Mouse (Mus musculus): ENCODE measurements at regions not wholly inside any gene's neighbourhood (a gene's known extent, or its start where the extent isn't known, plus 50 kb on each side); places are given as distances from the start of the nearest gene placed in this dataset.

DNA sequence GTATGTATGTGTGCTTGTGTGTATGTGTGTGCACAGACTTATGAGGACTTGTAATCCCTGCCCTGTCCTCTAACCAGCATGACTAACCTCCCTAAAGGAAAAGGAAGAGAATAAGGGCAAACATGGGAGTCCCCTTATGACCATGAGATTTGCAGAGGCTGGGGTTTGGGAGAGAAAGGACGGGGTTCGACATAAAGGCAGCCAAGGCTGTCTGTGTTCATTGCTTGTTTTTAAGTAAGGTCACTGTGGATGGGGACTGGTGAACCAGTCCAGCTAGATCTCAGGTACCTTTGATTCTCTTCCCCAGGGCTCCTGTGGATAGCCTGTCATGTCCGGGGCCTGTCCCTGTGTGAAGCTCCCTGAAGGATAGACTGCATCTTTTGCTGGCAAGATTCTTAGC is 55.6 kb downstream of the Irf2bp2 start:
- no peaks in the 10 kb centered on the region for H3K27me3 ChIP-seq (ENCODE audit: control insufficient read depth, insufficient read depth, low read length)
- no peaks in the 10 kb centered on the region for H3K36me3 ChIP-seq (ENCODE audit: control insufficient read depth, insufficient read depth, low read length)
- DNase-seq (ENCODE audit: low read depth in 1 of 2, low spot score in 2 of 2): no peak
- no peaks in the 10 kb centered on the region for H3K4me1 ChIP-seq (ENCODE audit: control insufficient read depth, insufficient read depth, insufficient read length)
- H3K27ac ChIP-seq (ENCODE audit: insufficient read depth, low read length): no peak overlapping the region
- WGBS: 89% methylated on average over 3 of the region's 3 CpGs
- H3K4me3 ChIP-seq (ENCODE audit: extremely low read depth, insufficient read depth, insufficient read length): no peak overlapping the region
- TF ChIP-seq CTCF (IDR thresholded peaks at IDR 0.05; ENCODE audit: extremely low read depth, insufficient read depth, insufficient read length, insufficient replicate concordance) (no peak), POLR2A (IDR thresholded peaks at IDR 0.05; ENCODE audit: low read depth, low read length) (no peak)

DNA sequence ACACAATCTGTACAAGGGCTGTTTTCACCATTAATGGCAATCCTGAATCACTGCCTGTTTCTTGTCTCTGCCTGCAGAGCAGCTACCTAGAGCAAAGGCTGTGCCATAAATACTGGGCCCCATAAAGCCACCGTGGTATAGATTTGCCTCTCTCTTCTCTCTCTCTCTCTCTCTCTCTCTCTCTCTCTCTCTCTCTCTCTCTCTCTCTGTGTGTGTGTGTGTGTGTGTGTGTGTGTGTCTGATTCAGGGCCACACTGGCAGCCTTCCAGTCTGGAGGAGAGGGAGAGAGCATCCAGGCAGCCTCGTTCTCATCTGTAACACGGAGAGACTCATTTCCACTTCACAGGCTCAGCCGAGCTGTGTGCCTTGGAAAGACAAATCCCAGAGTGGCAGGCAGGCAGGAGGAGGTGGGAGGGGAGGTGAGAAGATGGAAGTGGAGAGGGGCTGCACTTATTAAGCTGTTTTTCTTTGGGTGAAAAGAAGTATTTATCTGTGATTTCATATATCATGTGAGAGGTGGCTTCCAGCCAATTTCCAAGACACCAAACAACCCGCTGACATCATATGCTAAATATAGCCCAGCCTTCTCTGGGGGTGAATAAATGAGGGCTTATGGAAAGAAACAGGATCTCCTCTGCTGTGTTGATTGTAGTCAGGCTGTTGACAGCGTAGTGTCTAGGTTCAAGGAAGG is 56.7 kb downstream of the Irf2bp2 start:
- Histone ChIP-seq H3K27me3 (ENCODE audit: control insufficient read depth, insufficient read depth, low read length) (no peaks in the 10 kb centered on the region), H3K4me1 (ENCODE audit: control insufficient read depth, insufficient read depth, insufficient read length) (no peaks in the 10 kb centered on the region), H3K27ac (ENCODE audit: insufficient read depth, low read length) (no peak overlapping the region), H3K36me3 (ENCODE audit: control insufficient read depth, insufficient read depth, low read length) (no peaks in the 10 kb centered on the region), H3K4me3 (ENCODE audit: extremely low read depth, insufficient read depth, insufficient read length) (no peak overlapping the region)
- WGBS: 65% methylated on average over 6 of the region's 6 CpGs
- no peak for DNase-seq (ENCODE audit: low read depth in 1 of 2, low spot score in 2 of 2)
- TF ChIP-seq CTCF (IDR thresholded peaks at IDR 0.05; ENCODE audit: extremely low read depth, insufficient read depth, insufficient read length, insufficient replicate concordance): no peak
- TF ChIP-seq POLR2A (IDR thresholded peaks at IDR 0.05; ENCODE audit: low read depth, low read length): no peak

DNA sequence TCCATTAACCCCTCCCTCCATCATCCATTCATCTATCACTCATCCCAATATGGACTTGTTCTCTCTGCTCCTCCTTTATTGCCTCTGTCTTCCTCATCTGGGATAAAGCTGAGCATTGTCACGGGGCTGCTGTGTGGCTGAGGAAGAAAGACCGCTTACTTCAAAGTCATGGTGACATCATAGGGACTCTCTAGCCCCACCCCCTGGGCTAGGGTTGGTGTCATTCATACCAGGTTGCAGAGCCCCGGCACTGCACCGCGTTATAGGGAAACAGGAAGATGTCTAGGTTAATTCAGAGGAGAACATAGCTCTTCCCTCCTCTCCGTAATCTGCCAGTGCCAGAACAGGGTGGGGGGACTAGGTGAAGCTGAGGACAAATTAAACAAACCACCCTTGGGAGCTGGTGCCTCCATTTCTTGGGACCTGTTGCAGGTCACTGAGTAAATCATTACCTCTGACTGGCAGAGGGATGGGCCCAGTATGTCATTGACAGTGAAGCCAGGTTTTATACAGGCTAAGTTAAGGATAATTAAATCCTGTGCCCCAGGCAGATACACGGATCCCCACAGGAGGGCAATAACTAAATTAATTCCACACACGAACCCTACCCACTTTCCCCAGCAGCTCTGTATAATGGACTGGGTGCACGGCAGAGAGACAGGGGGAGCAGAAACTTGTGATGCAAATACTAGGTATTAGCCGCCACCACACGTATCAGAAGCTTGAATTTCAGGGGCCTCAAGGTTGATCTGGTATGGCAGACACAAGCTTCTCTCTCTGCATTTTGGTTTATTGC is 57.5 kb downstream of the Irf2bp2 start:
- H3K4me3 ChIP-seq (ENCODE audit: extremely low read depth, insufficient read depth, insufficient read length): no peak overlapping the region
- no peaks in the 10 kb centered on the region for H3K4me1 ChIP-seq (ENCODE audit: control insufficient read depth, insufficient read depth, insufficient read length)
- H3K27ac ChIP-seq (ENCODE audit: insufficient read depth, low read length): no peak overlapping the region
- peak in 1 of 2 experiments; percentile 23 for DNase-seq (ENCODE audit: low read depth in 1 of 2, low spot score in 2 of 2)
- 48% methylated on average over 11 of the region's 11 CpGs for WGBS
- H3K27me3 ChIP-seq (ENCODE audit: control insufficient read depth, insufficient read depth, low read length): no peaks in the 10 kb centered on the region
- H3K36me3 ChIP-seq (ENCODE audit: control insufficient read depth, insufficient read depth, low read length): no peaks in the 10 kb centered on the region
- TF ChIP-seq CTCF (IDR thresholded peaks at IDR 0.05; ENCODE audit: extremely low read depth, insufficient read depth, insufficient read length, insufficient replicate concordance) (no peak), POLR2A (IDR thresholded peaks at IDR 0.05; ENCODE audit: low read depth, low read length) (no peak)

DNA sequence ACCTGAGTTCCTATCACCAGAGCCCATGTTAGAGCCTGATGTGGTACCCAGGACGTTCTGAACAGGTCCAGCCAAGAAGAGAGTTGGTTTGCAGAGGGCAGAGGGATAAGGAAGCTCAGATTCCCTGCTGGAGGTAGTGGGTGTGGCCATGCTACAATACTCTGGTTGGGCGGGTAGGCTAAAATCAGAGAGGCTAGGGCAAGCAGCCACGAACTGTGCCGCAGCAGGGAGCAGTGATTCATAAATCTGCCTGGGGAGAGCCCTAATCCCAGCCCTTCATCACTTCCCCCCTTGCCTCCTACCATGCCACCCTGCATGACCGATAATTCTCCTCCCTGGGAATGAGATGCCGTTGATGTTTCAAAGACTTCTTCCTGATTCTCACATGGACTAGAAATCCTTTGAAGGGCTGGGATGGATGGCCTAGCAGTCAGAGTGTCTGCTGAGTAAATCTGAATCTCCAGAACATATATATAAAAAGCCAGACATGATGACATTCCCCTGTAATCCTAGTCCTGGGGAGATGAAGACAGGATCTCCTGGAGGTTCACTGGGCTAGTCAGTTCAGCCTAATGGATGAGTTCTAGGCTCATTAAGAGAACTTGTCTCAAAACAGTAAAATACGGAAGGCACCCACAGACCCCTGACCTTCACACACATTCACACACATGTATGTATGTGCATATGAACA is 57.6 kb upstream of the Tarbp1 start:
- no peaks in the 10 kb centered on the region for H3K27me3 ChIP-seq (ENCODE audit: control insufficient read depth, insufficient read depth, low read length)
- TF ChIP-seq CTCF (IDR thresholded peaks at IDR 0.05; ENCODE audit: extremely low read depth, insufficient read depth, insufficient read length, insufficient replicate concordance) (no peak), POLR2A (IDR thresholded peaks at IDR 0.05; ENCODE audit: low read depth, low read length) (no peak)
- no peak overlapping the region for H3K27ac ChIP-seq (ENCODE audit: insufficient read depth, low read length)
- 80% methylated on average over 7 of the region's 7 CpGs for WGBS
- peaks cover 7% of the 10 kb centered on the region; the same call in 1 of the 2 replicates for H3K4me1 ChIP-seq (ENCODE audit: control insufficient read depth, insufficient read depth, insufficient read length)
- H3K36me3 ChIP-seq (ENCODE audit: control insufficient read depth, insufficient read depth, low read length): no peaks in the 10 kb centered on the region
- no peak for DNase-seq (ENCODE audit: low read depth in 1 of 2, low spot score in 2 of 2)
- H3K4me3 ChIP-seq (ENCODE audit: extremely low read depth, insufficient read depth, insufficient read length): no peak overlapping the region

DNA sequence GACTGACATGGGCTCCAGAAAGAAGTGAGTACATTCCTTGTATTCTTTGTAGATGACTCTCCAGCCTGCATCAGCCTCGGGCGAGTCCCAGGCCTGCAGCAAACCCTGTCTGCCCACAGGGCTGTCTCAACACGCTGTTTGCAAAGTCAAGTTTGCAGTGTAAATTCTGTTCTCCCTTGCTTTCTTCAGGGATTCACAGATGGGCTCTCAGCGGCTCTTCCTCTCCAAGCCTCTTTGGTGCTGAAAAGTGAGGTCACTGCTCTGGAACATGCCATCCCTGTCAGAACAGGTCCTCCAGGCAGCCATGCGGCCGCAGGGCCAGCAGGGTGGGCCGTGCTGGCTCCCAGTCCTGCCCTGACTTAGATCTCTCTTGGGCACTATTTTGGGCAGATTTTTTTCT is 56.6 kb upstream of the Tarbp1 start:
- Histone ChIP-seq H3K4me3 (ENCODE audit: extremely low read depth, insufficient read depth, insufficient read length) (no peak overlapping the region), H3K27me3 (ENCODE audit: control insufficient read depth, insufficient read depth, low read length) (no peaks in the 10 kb centered on the region), H3K36me3 (ENCODE audit: control insufficient read depth, insufficient read depth, low read length) (no peaks in the 10 kb centered on the region), H3K27ac (ENCODE audit: insufficient read depth, low read length) (no peak overlapping the region), H3K4me1 (ENCODE audit: control insufficient read depth, insufficient read depth, insufficient read length) (peaks cover 7% of the 10 kb centered on the region; the same call in 1 of the 2 replicates)
- no peak for DNase-seq (ENCODE audit: low read depth in 1 of 2, low spot score in 2 of 2)
- 92% methylated on average over 7 of the region's 7 CpGs for WGBS
- TF ChIP-seq POLR2A (IDR thresholded peaks at IDR 0.05; ENCODE audit: low read depth, low read length) (no peak), CTCF (IDR thresholded peaks at IDR 0.05; ENCODE audit: extremely low read depth, insufficient read depth, insufficient read length, insufficient replicate concordance) (no peak)

DNA sequence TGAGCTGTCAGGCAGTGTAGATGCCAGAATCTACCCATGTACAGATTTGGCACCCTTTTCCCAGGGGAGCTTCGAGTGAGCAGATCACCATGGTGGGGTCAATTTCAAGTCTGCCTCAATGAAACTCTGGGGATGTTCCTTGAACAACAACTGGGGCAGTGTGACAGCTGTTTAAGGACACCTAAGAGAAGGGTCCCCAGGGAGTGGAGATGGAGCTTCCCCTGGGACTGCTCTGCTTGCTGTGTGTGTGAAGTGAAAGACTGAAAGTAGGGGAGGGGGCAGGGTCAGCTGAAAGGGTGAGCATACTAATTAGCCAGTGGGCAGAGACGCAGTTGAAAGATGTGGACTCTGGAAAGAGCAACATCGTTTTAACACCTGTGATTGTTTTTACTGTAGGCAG is 54.5 kb upstream of the Tarbp1 start:
- 40% methylated on average over 3 of the region's 3 CpGs for WGBS
- Histone ChIP-seq H3K4me3 (ENCODE audit: extremely low read depth, insufficient read depth, insufficient read length) (no peak overlapping the region), H3K27ac (ENCODE audit: insufficient read depth, low read length) (no peak overlapping the region), H3K4me1 (ENCODE audit: control insufficient read depth, insufficient read depth, insufficient read length) (peaks cover 7% of the 10 kb centered on the region; the same call in 1 of the 2 replicates), H3K36me3 (ENCODE audit: control insufficient read depth, insufficient read depth, low read length) (no peaks in the 10 kb centered on the region), H3K27me3 (ENCODE audit: control insufficient read depth, insufficient read depth, low read length) (no peaks in the 10 kb centered on the region)
- DNase-seq (ENCODE audit: low read depth in 1 of 2, low spot score in 2 of 2): no peak
- TF ChIP-seq CTCF (IDR thresholded peaks at IDR 0.05; ENCODE audit: extremely low read depth, insufficient read depth, insufficient read length, insufficient replicate concordance): no peak
- TF ChIP-seq POLR2A (IDR thresholded peaks at IDR 0.05; ENCODE audit: low read depth, low read length): no peak
